Mouse (Mus musculus): ENCODE measurements around the gene Cep85l.

GRCm38 (mm10) chr10:53414092-53415085, 34.6 kb upstream of the Cep85l start:
- TF ChIP-seq CTCF (IDR thresholded peaks at IDR 0.05; ENCODE audit: insufficient read depth, low read length) (no peak), POLR2A (IDR thresholded peaks at IDR 0.05; ENCODE audit: borderline replicate concordance, extremely low read depth, low read depth, low read length) (no peak)

Data from lung, adult 2 months (tissue).